Mouse (Mus musculus): ENCODE measurements around the gene Khdc4. TPM values are rescaled to one million over a fixed set of nuclear protein-coding genes. Genes with fewer than 3 reads are reported as not detected.

The Khdc4 gene
- polyA plus RNA-seq, 1 experiment from 2014 or later, result 65.7 TPM

DNA sequence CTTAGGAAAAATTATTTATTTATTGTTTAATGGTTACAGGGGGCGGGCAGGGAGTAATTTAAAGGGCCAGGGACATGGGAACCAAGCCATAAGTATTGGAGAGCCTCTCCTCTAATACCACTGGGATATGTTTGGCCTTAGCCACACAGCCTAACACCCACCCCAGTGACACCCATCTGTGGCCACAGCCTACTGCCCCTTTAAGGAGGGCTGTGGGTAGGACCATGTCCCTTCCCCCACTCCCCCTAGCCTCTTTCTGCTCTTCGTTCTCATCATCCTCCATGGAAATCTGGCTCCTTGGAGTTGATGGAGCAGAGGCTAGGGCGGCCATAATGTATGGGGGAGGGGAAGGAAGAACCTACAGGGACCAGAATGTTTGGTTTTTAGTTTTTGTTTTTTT lies 38.5 kb upstream of the Khdc4 start:
- Histone ChIP-seq H3K4me1 (replicated peaks; ENCODE audit: control insufficient read depth, insufficient read depth, low read length) (no peaks in the 10 kb centered on the region), H3K27me3 (replicated peaks; ENCODE audit: control insufficient read depth, insufficient read depth, low read length) (no peaks in the 10 kb centered on the region), H3K4me3 (ENCODE audit: low read depth, low read length) (no peak overlapping the region), H3K9ac (ENCODE audit: low read depth, low read length) (no peak overlapping the region), H3K27ac (ENCODE audit: low read depth, low read length) (no peak overlapping the region), H3K36me3 (ENCODE audit: control insufficient read depth, insufficient read depth, low read length) (peaks cover 52% of the 10 kb centered on the region), H3K4me2 (no peak overlapping the region), H3K9me3 (ENCODE audit: control insufficient read depth, low read length) (no peaks in the 10 kb centered on the region)
- DNase-seq (ENCODE audit: low spot score) (no peak), ATAC-seq (replicated peaks; ENCODE audit: low FRiP score) (no peak)
- 79% methylated on average over 3 of the region's 3 CpGs for WGBS

DNA sequence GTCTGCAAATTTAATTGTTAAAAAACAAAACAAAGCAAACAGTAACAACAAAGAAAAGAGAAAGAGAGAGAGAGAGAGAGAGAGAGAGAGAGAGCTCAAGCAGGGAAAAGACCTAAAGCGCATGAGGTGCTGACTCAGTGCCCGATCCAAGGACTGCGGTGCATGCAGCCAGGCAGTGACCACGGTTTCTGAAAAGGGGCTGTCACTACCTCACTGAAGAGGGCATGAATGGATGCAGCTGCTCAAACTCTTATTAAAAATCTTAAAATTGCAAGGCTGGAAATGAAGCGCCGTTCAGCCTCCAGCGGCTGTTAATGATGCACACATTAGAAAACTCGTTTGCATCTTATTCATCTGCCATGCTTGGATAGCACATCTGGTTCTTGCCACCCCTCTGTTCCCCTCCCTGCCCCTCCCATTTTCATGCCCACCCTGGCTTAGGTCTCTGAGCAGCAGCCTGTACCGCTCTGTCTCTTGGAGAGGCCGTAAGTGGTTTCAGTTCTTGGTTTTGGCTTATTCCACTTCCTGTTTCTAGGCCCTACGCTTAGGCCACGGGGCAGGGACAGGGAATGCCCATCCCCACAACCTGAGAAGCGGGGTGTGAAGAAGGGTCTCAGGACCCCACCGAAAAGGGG lies 37.7 kb upstream of the Khdc4 start:
- Histone ChIP-seq H3K9ac (ENCODE audit: low read depth, low read length) (no peak overlapping the region), H3K27me3 (replicated peaks; ENCODE audit: control insufficient read depth, insufficient read depth, low read length) (no peaks in the 10 kb centered on the region), H3K9me3 (ENCODE audit: control insufficient read depth, low read length) (no peaks in the 10 kb centered on the region), H3K4me3 (ENCODE audit: low read depth, low read length) (no peak overlapping the region), H3K36me3 (ENCODE audit: control insufficient read depth, insufficient read depth, low read length) (peaks cover 44% of the 10 kb centered on the region), H3K4me1 (replicated peaks; ENCODE audit: control insufficient read depth, insufficient read depth, low read length) (no peaks in the 10 kb centered on the region), H3K4me2 (no peak overlapping the region), H3K27ac (ENCODE audit: low read depth, low read length) (no peak overlapping the region)
- DNase-seq (ENCODE audit: low spot score) (no peak), ATAC-seq (replicated peaks; ENCODE audit: low FRiP score) (no peak)
- WGBS, result 87% methylated on average over 14 of the region's 14 CpGs

DNA sequence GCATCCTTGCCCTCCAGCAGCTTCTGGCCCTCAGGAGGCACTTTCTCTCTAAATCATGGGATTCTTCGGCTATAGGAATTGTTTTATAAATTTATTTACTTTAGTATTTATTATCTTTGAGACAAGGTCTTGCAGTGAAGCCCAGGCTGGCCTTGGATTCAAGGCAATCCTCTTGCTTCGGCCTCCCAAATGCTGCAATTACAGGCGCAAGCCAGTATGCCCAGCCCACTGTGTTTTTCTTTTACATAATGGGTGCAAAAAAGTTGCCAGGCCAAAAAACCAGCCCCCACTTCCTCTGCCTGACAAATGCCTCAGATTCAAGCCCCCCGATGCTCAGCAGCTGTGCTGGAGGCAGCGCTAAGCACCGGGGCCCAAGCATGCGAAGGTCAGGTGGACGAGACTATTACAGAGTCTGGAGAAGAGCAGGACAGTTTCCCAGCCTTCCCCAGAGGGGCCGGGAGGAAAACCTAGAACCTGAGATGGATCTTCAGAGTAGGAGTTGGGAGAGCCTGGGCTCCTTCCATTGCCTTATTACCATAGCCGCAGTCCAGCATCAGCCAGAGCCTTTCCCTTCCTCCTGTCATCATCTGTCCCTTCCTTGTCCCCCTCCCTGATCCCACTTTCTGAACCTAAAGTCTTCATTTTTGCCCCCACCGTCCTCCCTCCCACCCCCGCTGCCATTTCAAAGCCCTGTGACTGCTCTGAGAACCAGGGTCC lies 37.0 kb upstream of the Khdc4 start:
- no peak overlapping the region for H3K27ac ChIP-seq (ENCODE audit: low read depth, low read length)
- DNase-seq (ENCODE audit: low spot score) (no peak), ATAC-seq (replicated peaks; ENCODE audit: low FRiP score) (no peak)
- no peak overlapping the region for H3K9ac ChIP-seq (ENCODE audit: low read depth, low read length)
- peaks cover 36% of the 10 kb centered on the region for H3K36me3 ChIP-seq (ENCODE audit: control insufficient read depth, insufficient read depth, low read length)
- H3K4me3 ChIP-seq (ENCODE audit: low read depth, low read length), result no peak overlapping the region
- no peaks in the 10 kb centered on the region for H3K4me1 ChIP-seq (replicated peaks; ENCODE audit: control insufficient read depth, insufficient read depth, low read length)
- H3K27me3 ChIP-seq (replicated peaks; ENCODE audit: control insufficient read depth, insufficient read depth, low read length), result no peaks in the 10 kb centered on the region
- H3K9me3 ChIP-seq (ENCODE audit: control insufficient read depth, low read length), result no peaks in the 10 kb centered on the region
- no peak overlapping the region for H3K4me2 ChIP-seq
- WGBS, result 82% methylated on average over 12 of the region's 12 CpGs

DNA sequence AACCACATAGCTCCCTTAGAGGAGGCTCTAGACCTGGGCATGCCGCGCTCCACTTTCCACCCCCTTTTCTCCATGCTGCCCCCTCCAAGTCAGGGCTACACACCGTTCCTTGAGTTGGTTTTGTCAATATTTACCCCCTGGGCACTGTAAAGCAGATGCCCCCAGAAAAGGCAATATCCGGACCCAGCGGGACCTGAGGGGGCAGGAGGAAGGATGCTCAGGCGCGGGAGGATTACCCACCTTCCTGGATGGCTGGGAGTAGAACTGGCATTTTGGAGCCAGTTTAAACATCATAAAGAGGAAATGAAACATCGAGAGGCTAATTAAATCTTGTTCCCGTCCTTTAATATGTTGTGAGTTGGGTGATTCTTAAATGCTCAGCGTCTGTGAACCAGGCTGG lies 36.4 kb upstream of the Khdc4 start:
- no peaks in the 10 kb centered on the region for H3K4me1 ChIP-seq (replicated peaks; ENCODE audit: control insufficient read depth, insufficient read depth, low read length)
- H3K36me3 ChIP-seq (ENCODE audit: control insufficient read depth, insufficient read depth, low read length), result peaks cover 31% of the 10 kb centered on the region
- ATAC-seq (replicated peaks; ENCODE audit: low FRiP score) (no peak), DNase-seq (ENCODE audit: low spot score) (no peak)
- H3K27ac ChIP-seq (ENCODE audit: low read depth, low read length), result no peak overlapping the region
- no peak overlapping the region for H3K4me2 ChIP-seq
- no peak overlapping the region for H3K9ac ChIP-seq (ENCODE audit: low read depth, low read length)
- H3K4me3 ChIP-seq (ENCODE audit: low read depth, low read length), result no peak overlapping the region
- no peaks in the 10 kb centered on the region for H3K9me3 ChIP-seq (ENCODE audit: control insufficient read depth, low read length)
- WGBS, result 80% methylated on average over 10 of the region's 10 CpGs
- no peaks in the 10 kb centered on the region for H3K27me3 ChIP-seq (replicated peaks; ENCODE audit: control insufficient read depth, insufficient read depth, low read length)

DNA sequence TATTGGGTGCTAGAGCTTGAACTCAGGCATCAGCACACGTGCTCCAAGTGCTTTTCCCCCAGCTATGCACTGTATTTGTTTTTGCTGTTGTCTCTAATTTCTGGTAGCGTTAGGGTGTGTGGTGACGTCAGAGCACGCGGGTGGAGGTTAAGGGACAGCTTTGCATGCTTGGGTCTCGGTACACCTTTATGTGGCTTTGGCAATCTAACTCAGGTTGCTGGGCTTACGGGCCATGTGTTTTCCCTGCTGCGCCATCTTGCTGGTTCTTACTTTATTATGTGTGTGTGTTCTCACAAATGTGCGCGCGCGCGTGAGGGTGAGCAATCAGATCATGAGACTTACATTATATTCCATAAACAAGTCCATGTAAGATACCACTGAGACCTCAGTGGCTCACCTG lies 35.6 kb upstream of the Khdc4 start:
- no peaks in the 10 kb centered on the region for H3K27me3 ChIP-seq (replicated peaks; ENCODE audit: control insufficient read depth, insufficient read depth, low read length)
- no peak overlapping the region for H3K4me2 ChIP-seq
- no peak overlapping the region for H3K9ac ChIP-seq (ENCODE audit: low read depth, low read length)
- H3K36me3 ChIP-seq (ENCODE audit: control insufficient read depth, insufficient read depth, low read length), result peaks cover 23% of the 10 kb centered on the region
- no peak overlapping the region for H3K27ac ChIP-seq (ENCODE audit: low read depth, low read length)
- no peaks in the 10 kb centered on the region for H3K4me1 ChIP-seq (replicated peaks; ENCODE audit: control insufficient read depth, insufficient read depth, low read length)
- no peak overlapping the region for H3K4me3 ChIP-seq (ENCODE audit: low read depth, low read length)
- ATAC-seq (replicated peaks; ENCODE audit: low FRiP score) (no peak), DNase-seq (ENCODE audit: low spot score) (no peak)
- WGBS, result 91% methylated on average over 13 of the region's 13 CpGs
- H3K9me3 ChIP-seq (ENCODE audit: control insufficient read depth, low read length), result no peaks in the 10 kb centered on the region

DNA sequence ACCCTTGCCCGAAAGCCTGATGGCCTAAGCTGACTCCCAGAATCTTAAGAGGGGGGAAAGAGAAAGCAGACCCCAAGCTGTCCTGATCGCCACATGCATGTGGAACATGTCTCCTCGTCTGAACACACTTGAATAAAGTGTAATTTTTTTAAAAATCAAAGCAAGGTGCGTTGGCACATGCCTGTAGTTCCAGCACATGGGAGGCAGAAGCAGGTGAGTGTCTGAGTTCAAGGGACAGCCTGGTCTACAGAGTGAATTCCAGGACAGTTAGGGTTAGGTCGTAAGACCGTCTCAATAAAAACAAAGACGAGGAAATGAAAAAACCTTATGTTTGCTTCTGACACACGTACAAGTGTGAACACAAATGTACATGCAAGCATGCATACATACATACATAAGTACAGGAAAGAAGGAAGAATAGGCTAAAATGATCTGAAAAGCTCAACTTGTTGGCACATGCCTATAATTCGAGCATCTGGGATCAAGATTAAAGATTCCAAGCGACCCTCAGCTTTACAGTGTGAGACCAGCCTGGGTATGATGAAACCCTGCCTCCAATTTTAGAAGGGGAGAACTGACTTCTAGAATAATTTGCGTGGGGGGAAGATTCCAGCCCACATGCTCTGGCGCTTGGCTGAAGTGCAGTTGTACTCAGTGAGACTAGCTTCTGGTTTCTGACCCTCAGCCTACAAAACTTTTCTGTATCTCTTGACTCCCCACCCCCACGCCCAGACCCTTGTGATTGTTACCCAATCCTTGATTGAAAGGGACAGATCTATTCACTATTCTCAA lies 34.7 kb upstream of the Khdc4 start:
- Histone ChIP-seq H3K36me3 (ENCODE audit: control insufficient read depth, insufficient read depth, low read length) (peaks cover 17% of the 10 kb centered on the region), H3K4me3 (ENCODE audit: low read depth, low read length) (no peak overlapping the region), H3K4me1 (replicated peaks; ENCODE audit: control insufficient read depth, insufficient read depth, low read length) (no peaks in the 10 kb centered on the region), H3K4me2 (no peak overlapping the region), H3K27ac (ENCODE audit: low read depth, low read length) (no peak overlapping the region), H3K27me3 (replicated peaks; ENCODE audit: control insufficient read depth, insufficient read depth, low read length) (no peaks in the 10 kb centered on the region), H3K9ac (ENCODE audit: low read depth, low read length) (no peak overlapping the region), H3K9me3 (ENCODE audit: control insufficient read depth, low read length) (no peaks in the 10 kb centered on the region)
- ATAC-seq (replicated peaks; ENCODE audit: low FRiP score) (no peak), DNase-seq (ENCODE audit: low spot score) (no peak)
- WGBS, result 62% methylated on average over 13 of the region's 13 CpGs

DNA sequence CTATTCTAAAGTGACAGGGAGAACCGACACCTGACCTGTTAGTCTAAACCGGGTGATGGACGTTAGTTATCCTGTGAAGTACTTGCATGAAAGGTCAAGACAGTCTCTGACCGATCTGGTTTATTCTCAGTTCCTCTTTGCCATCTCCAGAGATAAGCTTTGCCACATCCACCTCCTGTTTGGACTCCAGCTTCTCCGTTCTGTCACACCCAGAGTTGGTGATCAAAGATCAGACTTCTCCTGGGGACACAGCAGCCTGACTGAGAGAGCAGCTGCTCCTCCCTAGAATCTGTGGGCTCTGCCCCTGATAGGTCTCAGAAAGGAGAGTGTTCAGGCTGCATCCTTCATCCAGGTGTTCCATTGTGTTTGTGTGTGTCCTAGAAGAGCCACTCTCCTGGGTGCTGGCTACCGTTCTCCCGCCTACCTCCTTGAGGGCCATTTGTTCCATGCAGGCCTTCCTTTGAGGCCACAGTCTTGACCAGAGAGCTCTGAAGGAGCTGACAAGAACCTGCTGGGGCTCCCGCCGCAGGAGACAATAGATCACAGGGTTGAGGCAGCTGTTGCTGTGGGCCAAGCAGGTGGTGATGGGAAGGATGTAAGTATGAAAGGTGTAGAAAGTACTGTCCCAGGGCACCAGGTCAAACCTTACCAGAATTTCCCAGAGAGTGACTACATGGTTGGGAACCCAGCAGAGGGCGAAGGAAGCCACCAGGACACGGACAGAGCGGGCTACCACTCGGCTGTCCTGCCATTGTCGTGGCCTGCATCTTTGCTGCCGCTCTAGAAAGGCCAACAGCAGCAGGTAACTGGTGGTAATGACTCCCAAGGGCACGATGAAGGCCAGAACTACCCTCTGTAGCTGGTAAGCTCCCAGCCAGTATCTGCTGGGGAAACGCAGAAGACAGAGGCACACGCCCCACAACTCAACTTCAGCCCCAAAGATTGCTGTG lies 33.7 kb upstream of the Khdc4 start:
- no peak for DNase-seq (ENCODE audit: low spot score)
- ATAC-seq (replicated peaks; ENCODE audit: low FRiP score), result no peak
- Histone ChIP-seq H3K9ac (ENCODE audit: low read depth, low read length) (no peak overlapping the region), H3K9me3 (ENCODE audit: control insufficient read depth, low read length) (no peaks in the 10 kb centered on the region), H3K4me1 (replicated peaks; ENCODE audit: control insufficient read depth, insufficient read depth, low read length) (no peaks in the 10 kb centered on the region), H3K27ac (ENCODE audit: low read depth, low read length) (no peak overlapping the region), H3K4me3 (ENCODE audit: low read depth, low read length) (no peak overlapping the region), H3K27me3 (replicated peaks; ENCODE audit: control insufficient read depth, insufficient read depth, low read length) (no peaks in the 10 kb centered on the region), H3K4me2 (no peak overlapping the region), H3K36me3 (ENCODE audit: control insufficient read depth, insufficient read depth, low read length) (peaks cover 9% of the 10 kb centered on the region)
- 58% methylated on average over 18 of the region's 18 CpGs for WGBS

DNA sequence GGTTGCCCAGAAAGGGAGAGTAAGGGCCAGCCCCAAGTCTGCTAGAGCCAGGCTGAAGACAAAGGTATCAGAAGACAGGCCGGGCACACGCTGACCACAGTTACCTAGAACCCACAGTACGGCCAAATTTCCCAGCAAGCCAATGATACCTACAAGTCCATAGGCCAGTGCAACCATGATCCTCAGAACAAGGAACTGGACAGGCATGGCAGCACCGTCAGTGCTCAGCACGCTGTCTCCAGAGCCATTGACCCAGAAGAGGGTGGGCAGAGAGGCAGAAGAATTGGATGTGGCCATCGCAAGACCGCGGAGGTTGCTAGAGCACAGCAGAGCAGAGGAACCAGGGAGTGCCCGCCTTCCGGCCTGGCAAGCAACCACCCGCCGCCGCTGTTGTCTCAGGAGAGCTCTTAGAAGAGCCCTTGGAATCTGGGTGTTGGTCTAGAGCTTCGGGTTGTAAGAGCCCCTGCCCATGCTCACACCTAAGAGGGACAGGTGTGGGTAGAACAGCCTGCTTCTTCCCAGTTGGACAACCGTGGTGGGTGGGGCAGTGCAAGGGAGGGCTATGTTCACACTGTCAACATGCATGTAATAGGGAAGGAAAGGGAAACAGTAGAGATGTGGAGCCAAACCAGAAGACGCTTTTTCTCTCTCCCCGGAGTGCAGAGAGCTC lies 32.6 kb upstream of the Khdc4 start, which contains the start of gene Rxfp4:
Rxfp4 (minus strand) TSS at position 297 of the 670 bp plus-strand sequence.
- H3K9ac ChIP-seq (ENCODE audit: low read depth, low read length), result no peak within 1 kb of the TSS
- no peaks in the 10 kb centered on the region for H3K27me3 ChIP-seq (replicated peaks; ENCODE audit: control insufficient read depth, insufficient read depth, low read length)
- peaks cover 3% of the 10 kb centered on the region; the same call in 1 of the 2 replicates for H3K36me3 ChIP-seq (ENCODE audit: control insufficient read depth, insufficient read depth, low read length)
- no peak within 1 kb of the TSS for H3K4me3 ChIP-seq (ENCODE audit: low read depth, low read length)
- H3K4me1 ChIP-seq (replicated peaks; ENCODE audit: control insufficient read depth, insufficient read depth, low read length), result no peaks in the 10 kb centered on the region
- DNase-seq (ENCODE audit: low spot score) (no peak), ATAC-seq (replicated peaks; ENCODE audit: low FRiP score) (no peak)
- H3K4me2 ChIP-seq, result no peak within 1 kb of the TSS
- 81% methylated on average over 17 of the region's 17 CpGs for WGBS
- H3K9me3 ChIP-seq (ENCODE audit: control insufficient read depth, low read length), result no peaks in the 10 kb centered on the region
- H3K27ac ChIP-seq (ENCODE audit: low read depth, low read length), result no peak within 1 kb of the TSS

All from liver, embryonic 11.5 days (tissue).